Mouse (Mus musculus): ENCODE measurements around the gene Kank1. TPM values are rescaled to one million over a fixed set of nuclear protein-coding genes. Genes with fewer than 3 reads are reported as not detected.

Gene Kank1
- polyA plus RNA-seq, 1 experiment from 2014 or later, result 18.5 TPM

- H3K9me3 ChIP-seq (ENCODE audit: low read depth, low read length), result no peaks in the 10 kb centered on the region
- no peak overlapping the region for H3K4me3 ChIP-seq (ENCODE audit: low read depth, low read length)
- no peak overlapping the region for H3K27ac ChIP-seq (ENCODE audit: low read depth)
- ATAC-seq (ENCODE audit: insufficient read depth), result no peak
- peaks cover 7% of the 10 kb centered on the region; the same call in 1 of the 2 replicates for H3K4me1 ChIP-seq (ENCODE audit: insufficient read depth)
- no peaks in the 10 kb centered on the region for H3K27me3 ChIP-seq (ENCODE audit: insufficient read depth, low read length)
- TF ChIP-seq CTCF (IDR thresholded peaks at IDR 0.05; ENCODE audit: low read depth), result no peak
- no peak overlapping the region for H3K9ac ChIP-seq
- H3K36me3 ChIP-seq (ENCODE audit: insufficient read depth), result no peaks in the 10 kb centered on the region
- 90% methylated on average over 18 of the region's 18 CpGs for WGBS
- no peak for DNase-seq
- H3K4me2 ChIP-seq, result no peak overlapping the region
Observed at GRCm38 (mm10) chr19:25387902-25388301, 151.1 kb downstream of the Kank1 start.

DNA sequence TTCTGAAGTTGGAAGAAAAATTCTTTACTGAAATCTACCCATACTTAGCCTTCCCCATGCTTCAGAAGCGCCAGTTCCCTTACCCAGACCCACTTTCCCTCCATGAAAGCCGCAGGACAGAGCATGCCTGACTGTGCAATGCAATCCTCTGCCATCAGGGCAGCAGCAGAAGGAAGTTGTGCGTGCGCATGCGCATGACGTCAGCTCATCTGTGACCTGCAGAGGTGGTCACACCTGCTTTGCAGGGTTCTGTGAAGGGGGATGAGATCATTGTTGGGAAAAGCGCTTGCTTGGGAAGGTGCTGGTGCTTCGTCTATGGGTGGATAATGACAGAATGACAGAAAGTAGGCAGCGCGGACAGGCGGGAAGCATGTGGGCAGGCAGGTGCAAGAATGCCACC is 155.4 kb downstream of the Kank1 start:
- ATAC-seq (ENCODE audit: insufficient read depth) (no peak), DNase-seq (peak; percentile 54)
- Histone ChIP-seq H3K9me3 (ENCODE audit: low read depth, low read length) (no peaks in the 10 kb centered on the region), H3K36me3 (ENCODE audit: insufficient read depth) (no peaks in the 10 kb centered on the region), H3K27ac (ENCODE audit: low read depth) (no peak overlapping the region), H3K4me1 (ENCODE audit: insufficient read depth) (peaks cover 5% of the 10 kb centered on the region; the same call in 1 of the 2 replicates), H3K4me2 (no peak overlapping the region), H3K27me3 (ENCODE audit: insufficient read depth, low read length) (no peaks in the 10 kb centered on the region), H3K9ac (no peak overlapping the region), H3K4me3 (ENCODE audit: low read depth, low read length) (no peak overlapping the region)
- no peak for TF ChIP-seq CTCF (IDR thresholded peaks at IDR 0.05; ENCODE audit: low read depth)
- 83% methylated on average over 11 of the region's 11 CpGs for WGBS

DNA sequence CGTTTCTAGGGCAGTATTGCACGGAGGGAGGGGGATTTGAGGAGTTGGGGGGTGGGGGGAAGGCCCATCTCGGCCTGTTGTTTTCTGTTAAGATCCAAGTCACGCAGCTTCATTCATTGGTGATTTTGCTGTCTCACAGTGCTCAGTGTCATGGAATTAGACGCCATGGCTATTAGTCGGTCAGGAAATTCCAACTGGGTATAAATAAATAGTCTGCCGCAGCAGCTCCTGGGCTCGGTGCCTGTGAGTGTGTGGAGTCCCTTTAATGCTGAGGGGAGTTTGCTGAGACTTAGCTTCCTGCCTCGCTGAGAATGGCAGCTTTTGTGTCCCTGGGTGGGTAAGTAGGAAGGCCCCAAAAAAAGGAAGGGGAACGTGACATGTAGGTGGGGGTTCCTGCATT is 158.3 kb downstream of the Kank1 start:
- H3K9me3 ChIP-seq (ENCODE audit: low read depth, low read length), result no peaks in the 10 kb centered on the region
- ATAC-seq (ENCODE audit: insufficient read depth), result peak; percentile 84
- peak overlapping the region; percentile 86 for H3K27ac ChIP-seq (ENCODE audit: low read depth)
- peak; percentile 88 for DNase-seq
- WGBS, result 3% methylated on average over 10 of the region's 10 CpGs
- no peaks in the 10 kb centered on the region for H3K36me3 ChIP-seq (ENCODE audit: insufficient read depth)
- peak overlapping the region; percentile 46 for H3K4me2 ChIP-seq
- no peaks in the 10 kb centered on the region for H3K27me3 ChIP-seq (ENCODE audit: insufficient read depth, low read length)
- peaks cover 11% of the 10 kb centered on the region; the same call in 1 of the 2 replicates for H3K4me1 ChIP-seq (ENCODE audit: insufficient read depth)
- H3K9ac ChIP-seq, result no peak overlapping the region
- TF ChIP-seq CTCF (IDR thresholded peaks at IDR 0.05; ENCODE audit: low read depth), result no peak
- no peak overlapping the region for H3K4me3 ChIP-seq (ENCODE audit: low read depth, low read length)

DNA sequence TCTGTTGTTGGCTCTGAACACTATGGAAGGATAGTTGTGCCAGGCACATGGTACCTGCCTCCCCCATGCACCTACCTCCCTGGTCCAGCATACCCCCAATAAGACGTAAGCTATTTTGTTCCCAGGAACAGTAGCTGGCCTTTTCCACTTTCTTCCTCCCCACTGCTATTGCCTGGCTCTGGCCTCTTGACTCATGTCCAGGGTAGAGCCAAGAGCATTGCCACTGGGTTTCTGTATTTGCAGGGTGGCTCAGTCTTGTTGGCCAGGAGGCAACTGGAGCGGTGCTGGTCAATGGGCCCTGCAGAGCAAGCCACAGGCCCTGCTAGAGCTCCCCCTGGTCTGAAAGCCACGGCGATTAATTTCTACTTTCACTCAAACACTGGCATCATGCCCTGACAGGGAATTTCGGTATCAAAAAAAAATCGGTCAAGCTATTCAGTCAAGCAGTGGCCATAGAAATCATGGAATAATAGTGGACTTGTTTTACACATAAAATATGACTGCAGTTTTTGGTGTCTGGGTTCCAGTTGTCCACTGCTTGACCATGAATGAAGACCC is 160.0 kb downstream of the Kank1 start:
- H3K27me3 ChIP-seq (ENCODE audit: insufficient read depth, low read length), result no peaks in the 10 kb centered on the region
- H3K9me3 ChIP-seq (ENCODE audit: low read depth, low read length), result no peaks in the 10 kb centered on the region
- no peak for ATAC-seq (ENCODE audit: insufficient read depth)
- H3K9ac ChIP-seq, result no peak overlapping the region
- no peak overlapping the region for H3K4me3 ChIP-seq (ENCODE audit: low read depth, low read length)
- H3K36me3 ChIP-seq (ENCODE audit: insufficient read depth), result no peaks in the 10 kb centered on the region
- WGBS, result 81% methylated on average over 6 of the region's 6 CpGs
- no peak for TF ChIP-seq CTCF (IDR thresholded peaks at IDR 0.05; ENCODE audit: low read depth)
- no peak overlapping the region for H3K4me2 ChIP-seq
- DNase-seq, result no peak
- H3K4me1 ChIP-seq (ENCODE audit: insufficient read depth), result peaks cover 19% of the 10 kb centered on the region; the same call in 1 of the 2 replicates
- no peak overlapping the region for H3K27ac ChIP-seq (ENCODE audit: low read depth)

- ATAC-seq (ENCODE audit: insufficient read depth) (peak; percentile 59), DNase-seq (peak; percentile 84)
- Histone ChIP-seq H3K36me3 (ENCODE audit: insufficient read depth) (no peaks in the 10 kb centered on the region), H3K9me3 (ENCODE audit: low read depth, low read length) (no peaks in the 10 kb centered on the region), H3K9ac (no peak overlapping the region), H3K4me2 (peak overlapping the region; percentile 47), H3K27ac (ENCODE audit: low read depth) (peak overlapping the region; percentile 52), H3K27me3 (ENCODE audit: insufficient read depth, low read length) (no peaks in the 10 kb centered on the region), H3K4me3 (ENCODE audit: low read depth, low read length) (no peak overlapping the region), H3K4me1 (ENCODE audit: insufficient read depth) (peaks cover 17% of the 10 kb centered on the region; the same call in 1 of the 2 replicates)
- WGBS, result 9% methylated on average over 9 of the region's 9 CpGs
- TF ChIP-seq CTCF (IDR thresholded peaks at IDR 0.05; ENCODE audit: low read depth), result no peak
Observed at GRCm38 (mm10) chr19:25399511-25400211, 162.9 kb downstream of the Kank1 start.

- Histone ChIP-seq H3K9ac (no peak overlapping the region), H3K4me2 (peak overlapping the region; percentile 47), H3K4me1 (ENCODE audit: insufficient read depth) (peaks cover 14% of the 10 kb centered on the region; the same call in 1 of the 2 replicates), H3K9me3 (ENCODE audit: low read depth, low read length) (no peaks in the 10 kb centered on the region), H3K4me3 (ENCODE audit: low read depth, low read length) (no peak overlapping the region), H3K36me3 (ENCODE audit: insufficient read depth) (no peaks in the 10 kb centered on the region), H3K27ac (ENCODE audit: low read depth) (peak overlapping the region; percentile 52), H3K27me3 (ENCODE audit: insufficient read depth, low read length) (no peaks in the 10 kb centered on the region)
- DNase-seq (peak; percentile 42), ATAC-seq (ENCODE audit: insufficient read depth) (peak; percentile 61; the same call in 1 of the 2 replicates)
- TF ChIP-seq CTCF (IDR thresholded peaks at IDR 0.05; ENCODE audit: low read depth), result no peak
- 22% methylated on average over 13 of the region's 13 CpGs for WGBS
Observed at GRCm38 (mm10) chr19:25400212-25400913, 163.6 kb downstream of the Kank1 start.

DNA sequence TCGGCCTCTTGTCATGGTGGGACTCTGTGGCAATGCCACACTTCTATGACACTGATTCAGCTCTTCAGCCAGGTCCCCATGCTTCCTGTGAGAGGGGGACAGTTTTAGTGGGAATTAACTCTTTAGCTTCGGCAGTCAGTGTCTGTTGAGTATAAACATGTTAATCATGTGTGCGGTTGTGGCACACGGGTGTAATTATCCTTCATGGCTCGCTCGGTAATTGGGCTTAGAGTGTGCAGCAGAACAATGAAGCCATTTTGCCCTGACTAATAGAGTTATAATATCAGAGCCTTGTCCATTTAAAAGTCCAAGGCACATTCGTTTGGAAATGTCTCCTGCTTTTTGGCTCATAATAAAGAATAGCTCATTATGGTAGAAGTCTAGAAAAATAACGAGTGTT is 164.7 kb downstream of the Kank1 start:
- H3K27ac ChIP-seq (ENCODE audit: low read depth), result no peak overlapping the region
- peaks cover 18% of the 10 kb centered on the region; the same call in 1 of the 2 replicates for H3K4me1 ChIP-seq (ENCODE audit: insufficient read depth)

More for the DNA sequence above, 164.7 kb downstream of the Kank1 start:
- no peak overlapping the region for H3K9ac ChIP-seq
- no peaks in the 10 kb centered on the region for H3K9me3 ChIP-seq (ENCODE audit: low read depth, low read length)
- no peak overlapping the region for H3K4me3 ChIP-seq (ENCODE audit: low read depth, low read length)
- 76% methylated on average over 8 of the region's 8 CpGs for WGBS
- H3K27me3 ChIP-seq (ENCODE audit: insufficient read depth, low read length), result no peaks in the 10 kb centered on the region
- TF ChIP-seq CTCF (IDR thresholded peaks at IDR 0.05; ENCODE audit: low read depth), result no peak
- no peak overlapping the region for H3K4me2 ChIP-seq
- no peaks in the 10 kb centered on the region for H3K36me3 ChIP-seq (ENCODE audit: insufficient read depth)
- DNase-seq, result no peak
- ATAC-seq (ENCODE audit: insufficient read depth), result no peak

All from lung, embryonic 14.5 days (tissue).